Mouse (Mus musculus): ENCODE measurements around the gene Tfr2.

Tfr2 gene

GRCm38 (mm10) chr5:137539291-137539801 is 30.3 kb upstream of the Tfr2 start:
- DNase-seq = peak; percentile 90

GRCm38 (mm10) chr5:137540991-137541390 is 28.6 kb upstream of the Tfr2 start:
- DNase-seq = peak; percentile 24

- DNase-seq = peak; percentile 91
These were observed 27.7 kb upstream of the Tfr2 start for GRCm38 (mm10) chr5:137541768-137542540.

- DNase-seq = no peak
These were observed 24.7 kb upstream of the Tfr2 start for GRCm38 (mm10) chr5:137544926-137545325.

GRCm38 (mm10) chr5:137545596-137545995 is 24.0 kb upstream of the Tfr2 start:
- peak; percentile 17 for DNase-seq

- DNase-seq = no peak
These were observed 19.8 kb upstream of the Tfr2 start for GRCm38 (mm10) chr5:137549840-137550239.

- DNase-seq = no peak
These were observed 18.5 kb upstream of the Tfr2 start for GRCm38 (mm10) chr5:137551119-137551518.

GRCm38 (mm10) chr5:137553000-137553399 is 16.6 kb upstream of the Tfr2 start:
- DNase-seq = no peak

- DNase-seq = peak; percentile 95
These were observed 16.2 kb upstream of the Tfr2 start, which contains the start of gene Actl6b for GRCm38 (mm10) chr5:137553411-137553837. Gene Actl6b, plus strand, starts transcription at chr5:137553517.

- DNase-seq = no peak
These were observed 15.7 kb upstream of the Tfr2 start for GRCm38 (mm10) chr5:137553898-137554297.

- no peak for DNase-seq
These were observed 8.1 kb upstream of the Tfr2 start for GRCm38 (mm10) chr5:137561556-137561955.

GRCm38 (mm10) chr5:137562965-137563364 is 6.7 kb upstream of the Tfr2 start:
- no peak for DNase-seq

- DNase-seq = no peak
These were observed 3.9 kb upstream of the Tfr2 start for GRCm38 (mm10) chr5:137565744-137566143.

- DNase-seq = no peak
These were observed 3.2 kb upstream of the Tfr2 start for GRCm38 (mm10) chr5:137566416-137566815.

GRCm38 (mm10) chr5:137568223-137568798 is 1.3 kb upstream of the Tfr2 start:
- no peak for DNase-seq

GRCm38 (mm10) chr5:137569031-137569430 is 609 bp upstream of the Tfr2 start:
- DNase-seq = no peak

GRCm38 (mm10) chr5:137570181-137570580 is 541 bp downstream of the Tfr2 start:
- no peak for DNase-seq

GRCm38 (mm10) chr5:137570691-137571586 is 1.3 kb downstream of the Tfr2 start:
- DNase-seq = no peak

GRCm38 (mm10) chr5:137574470-137574901 is 4.8 kb downstream of the Tfr2 start:
- DNase-seq = peak; percentile 84

GRCm38 (mm10) chr5:137580246-137580645 is 10.6 kb downstream of the Tfr2 start:
- no peak for DNase-seq

GRCm38 (mm10) chr5:137582702-137583101 is 13.1 kb downstream of the Tfr2 start:
- no peak for DNase-seq

GRCm38 (mm10) chr5:137583670-137584169 is 14.1 kb downstream of the Tfr2 start:
- no peak for DNase-seq

- peak; percentile 82 for DNase-seq
These were observed 15.3 kb downstream of the Tfr2 start for GRCm38 (mm10) chr5:137584976-137585375.
